In the genomic region with DNA sequence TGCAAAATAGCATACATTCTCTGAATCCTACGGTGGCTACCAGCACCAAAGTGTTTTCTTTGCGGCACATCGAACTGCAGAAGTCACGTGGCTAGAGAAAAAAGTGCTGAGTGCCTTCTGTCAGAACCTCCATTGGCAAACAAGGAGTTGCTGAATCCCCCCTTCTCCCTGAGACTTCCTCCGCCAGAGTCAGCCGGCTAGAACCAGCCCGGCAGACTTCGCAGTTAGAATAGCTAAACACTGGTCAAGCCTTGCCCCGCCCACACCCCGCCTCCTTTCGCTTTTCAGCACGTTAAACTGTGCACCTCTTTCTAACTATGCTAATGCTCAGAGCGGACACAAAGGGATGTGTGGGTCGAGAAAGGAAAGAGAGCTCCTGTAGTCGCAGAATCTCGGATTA, we compare ENCODE assay signal across 8 mouse cellular contexts. TPM values are rescaled to one million over a fixed set of nuclear protein-coding genes. Genes with fewer than 3 reads are reported as not detected.
DNase-seq lines count a peak whose midpoint lies in the region; ATAC-seq and TF ChIP-seq lines count a peak whose summit lies in the region.

No protein-coding gene starts in this region.

- no peak overlapping the region for H3K4me3 ChIP-seq in C2C12 (ENCODE audit: insufficient read depth, poor library complexity, severe bottlenecking)
- peak overlapping the region; percentile 50 for H3K4me3 ChIP-seq in embryonic fibroblast, embryonic 13.5 days (ENCODE audit: insufficient read depth, low read length)
- H3K4me3 ChIP-seq in liver, embryonic 16.5 days (ENCODE audit: low read depth, low read length) = peak overlapping the region; percentile 40
- peak overlapping the region; percentile 33 for H3K4me3 ChIP-seq in neural tube, embryonic 11.5 days (ENCODE audit: low read depth, low read length)

- no peak overlapping the region for H3K9ac ChIP-seq in liver, embryonic 16.5 days (ENCODE audit: low read depth, low read length)
- peak overlapping the region; percentile 59 for H3K9ac ChIP-seq in neural tube, embryonic 11.5 days (ENCODE audit: low read length)

- H3K4me2 ChIP-seq in liver, embryonic 16.5 days (ENCODE audit: low read depth, low read length) = peak overlapping the region; percentile 55
- peak overlapping the region; percentile 60 for H3K4me2 ChIP-seq in neural tube, embryonic 11.5 days (ENCODE audit: low read depth)

- peak; percentile 72 to 88 for DNase-seq in adrenal gland, adult (ENCODE audit: inconsistent age in 2 of 2, low spot score in 1 of 2)
- peak; percentile 70 to 81 for DNase-seq in heart, postnatal 10 days
- peak; percentile 90 for DNase-seq in kidney, postnatal 14 days
- peak; percentile 92 for DNase-seq in neural tube, embryonic 11.5 days (ENCODE audit: low spot score)
- peak; percentile 33 for DNase-seq in urinary bladder, adult 2 months (ENCODE audit: low spot score)

- peaks cover 8% of the 10 kb centered on the region for H3K27me3 ChIP-seq in C2C12 (ENCODE audit: control insufficient read depth, insufficient read depth, insufficient read length)
- H3K27me3 ChIP-seq in liver, embryonic 16.5 days (ENCODE audit: control insufficient read depth, insufficient read depth, low read depth, low read length) = peaks cover 87% of the 10 kb centered on the region
- H3K27me3 ChIP-seq in neural tube, embryonic 11.5 days (ENCODE audit: control insufficient read depth, insufficient read depth, low read length) = no peaks in the 10 kb centered on the region

- H3K79me3 ChIP-seq in C2C12 (ENCODE audit: low read depth) = no peaks in the 10 kb centered on the region

- no peaks in the 10 kb centered on the region for H3K36me3 ChIP-seq in C2C12 (ENCODE audit: control insufficient read depth, insufficient read depth)
- H3K36me3 ChIP-seq in liver, embryonic 16.5 days (ENCODE audit: control insufficient read depth, insufficient read depth) = no peaks in the 10 kb centered on the region
- H3K36me3 ChIP-seq in neural tube, embryonic 11.5 days (ENCODE audit: control insufficient read depth, insufficient read depth, low read length) = no peaks in the 10 kb centered on the region

- WGBS in liver, embryonic 16.5 days (ENCODE audit: insufficient replicate concordance) = under 1% methylated on average over 16 of the region's 16 CpGs
- under 1% methylated on average over 16 of the region's 16 CpGs for WGBS in neural tube, embryonic 11.5 days

- TF ChIP-seq CTCF in C2C12 (IDR thresholded peaks at IDR 0.05; ENCODE audit: control insufficient read depth, insufficient read depth, insufficient read length) = no peak
- TF ChIP-seq CTCF in embryonic fibroblast, embryonic 13.5 days (IDR thresholded peaks at IDR 0.05; ENCODE audit: borderline replicate concordance, insufficient read depth, low read length) = no peak

- H3K27ac ChIP-seq in embryonic fibroblast, embryonic 13.5 days (ENCODE audit: insufficient read depth, low read length) = no peak overlapping the region
- H3K27ac ChIP-seq in liver, embryonic 16.5 days (ENCODE audit: low read length) = no peak overlapping the region
- peak overlapping the region; percentile 74 for H3K27ac ChIP-seq in neural tube, embryonic 11.5 days (ENCODE audit: low read depth, low read length)

- ATAC-seq in liver, embryonic 16.5 days (ENCODE audit: low read depth) = no peak
- ATAC-seq in neural tube, embryonic 11.5 days (ENCODE audit: insufficient read depth, low FRiP score, low TSS enrichment) = peak; percentile 80

- H3K4me1 ChIP-seq in embryonic fibroblast, embryonic 13.5 days (ENCODE audit: control insufficient read depth, insufficient read depth, low read length) = peaks cover 10% of the 10 kb centered on the region
- H3K4me1 ChIP-seq in liver, embryonic 16.5 days (ENCODE audit: control insufficient read depth, low read depth, low read length) = no peaks in the 10 kb centered on the region
- H3K4me1 ChIP-seq in neural tube, embryonic 11.5 days (ENCODE audit: control insufficient read depth, insufficient read depth, low read length) = peaks cover 10% of the 10 kb centered on the region

- intact Hi-C loops in heart, postnatal 10 days (cut with DNase I) = loop anchor here (10.0 kb wide), 1 partner anchor 87 kb away; no protein-coding TSS in a partner anchor

- no peaks in the 10 kb centered on the region for H3K9me3 ChIP-seq in liver, embryonic 16.5 days (replicated peaks; ENCODE audit: control insufficient read depth, low read length)
- H3K9me3 ChIP-seq in neural tube, embryonic 11.5 days (ENCODE audit: control insufficient read depth, low read length) = no peaks in the 10 kb centered on the region

- TF ChIP-seq POLR2A in embryonic fibroblast, embryonic 13.5 days (IDR thresholded peaks at IDR 0.05; ENCODE audit: low read depth, low read length) = peak; percentile 33; the same call in 1 of the 2 replicates

- H3K79me2 ChIP-seq in C2C12 (ENCODE audit: control insufficient read depth, insufficient read depth) = no peaks in the 10 kb centered on the region

- no peak overlapping the region for H3ac ChIP-seq in C2C12 (ENCODE audit: control insufficient read depth, insufficient read length, low read depth)

TF ChIP-seq in C2C12, 6 proteins besides CTCF, POLR2A, EP300 and RAD21:
- TF ChIP-seq FOSL1 (IDR thresholded peaks at IDR 0.05; ENCODE audit: insufficient read depth, low read length, poor library complexity, severe bottlenecking) (no peak), USF1 (IDR thresholded peaks at IDR 0.05; ENCODE audit: low read depth) (peak; percentile 37)

RNA-seq across cellular contexts. Expression of gene Rimklb, which starts 7.0 kb away (rescaled TPM):
- polyA plus RNA-seq in C2C12 (2012; fragmentation: generic; extraction: Trizol) = not detected
- 0.97 and 1.3 TPM in 2 replicates for polyA plus RNA-seq in embryonic fibroblast, embryonic 13.5 days (2011; ENCODE audit: insufficient read length, low read depth, missing spikeins)
- total RNA-seq in heart, postnatal 10 days (2021) = under 1 TPM in 1 of 2 experiments, not detected in 1; 0.45 TPM
- 0.32 and 0.60 TPM in 2 replicates for polyA plus RNA-seq in liver, embryonic 16.5 days (2015; fragmentation: Nextera tagmentation; extraction: Ambion mirVana)
- 68.3 and 75.3 TPM in 2 replicates for polyA plus RNA-seq in neural tube, embryonic 11.5 days (2014; fragmentation: Nextera tagmentation; extraction: Ambion mirVana)
- 0.51 and 0.93 TPM in 2 replicates for polyA plus RNA-seq in urinary bladder, adult 2 months (2012; rRNA removed)

RNA-seq across cellular contexts. Expression of gene Mfap5, which starts 14.1 kb away (rescaled TPM):
- 0.26 TPM for polyA plus RNA-seq in C2C12 (2012; fragmentation: generic; extraction: Trizol)
- 66.5 and 67.6 TPM in 2 replicates for polyA plus RNA-seq in embryonic fibroblast, embryonic 13.5 days (2011; ENCODE audit: insufficient read length, low read depth, missing spikeins)
- total RNA-seq in heart, postnatal 10 days (2021) = 100 to 1,000 TPM in 1 of 2 experiments, 10 to 100 TPM in 1; 93.3 to 120 TPM
- 1.0 and 1.2 TPM in 2 replicates for polyA plus RNA-seq in liver, embryonic 16.5 days (2015; fragmentation: Nextera tagmentation; extraction: Ambion mirVana)
- polyA plus RNA-seq in neural tube, embryonic 11.5 days (2014; fragmentation: Nextera tagmentation; extraction: Ambion mirVana) = 0.42 and 0.84 TPM in 2 replicates
- 117 and 143 TPM in 2 replicates for polyA plus RNA-seq in urinary bladder, adult 2 months (2012; rRNA removed)

Comparison
In these comparisons a context has a peak if more than half of its experiments do, and no peak if none do; other contexts are left out.
1. DNase-seq: peak in every context shown above with its lines; median percentile 92 in neural tube, embryonic 11.5 days; 90 in kidney, postnatal 14 days; 80 in adrenal gland, adult; 76 in heart, postnatal 10 days; 33 in urinary bladder, adult 2 months.
2. RNA of gene Rimklb, which starts 7.0 kb away (polyA plus RNA-seq): 68.3 to 75.3 TPM in neural tube, embryonic 11.5 days; 0.97 to 1.3 TPM in embryonic fibroblast, embryonic 13.5 days, 0.51 to 0.93 TPM in urinary bladder, adult 2 months, 0.32 to 0.60 TPM in liver, embryonic 16.5 days and not detected in C2C12 (single experiment); every median in the first group is over 10 times any median in the second.
3. RNA of gene Mfap5, which starts 14.1 kb away (polyA plus RNA-seq): 117 to 143 TPM in urinary bladder, adult 2 months and 66.5 to 67.6 TPM in embryonic fibroblast, embryonic 13.5 days; 1.0 to 1.2 TPM in liver, embryonic 16.5 days, 0.42 to 0.84 TPM in neural tube, embryonic 11.5 days and 0.26 TPM in C2C12 (single experiment); every median in the first group is over 10 times any median in the second.